ENCODE assay signal across 10 mouse cellular contexts in genomic region chrX:166727823-166728621, GRCm38 (mm10).
DNase-seq lines count a peak whose midpoint lies in the region; ATAC-seq and TF ChIP-seq lines count a peak whose summit lies in the region.
"Had no signal": no experiment of that assay in that cellular context is flagged by ENCODE, and none has a peak within 500 bp of the region (broad histone marks: within the 10 kb centered on the region; RNA-seq: fewer than 3 reads in every experiment).

No protein-coding gene starts in this region.

- no peak overlapping the region for H3K4me3 ChIP-seq in neural tube, embryonic 15.5 days (replicated peaks)
- H3K4me3 ChIP-seq in embryonic facial prominence, embryonic 12.5 days: no peak overlapping the region
- H3K4me3 ChIP-seq in hindbrain, postnatal 0 days (ENCODE audit: low read length): no peak overlapping the region
- no peak overlapping the region for H3K4me3 ChIP-seq in intestine, embryonic 16.5 days (ENCODE audit: low read length)
- H3K4me3 ChIP-seq: heart, embryonic 15.5 days; liver, embryonic 13.5 days had no signal

- peak; percentile 16 for DNase-seq in neural tube, embryonic 10.5 days (ENCODE audit: extremely low spot score, low spot score)
- peak; percentile 46 for DNase-seq in hindbrain, postnatal 0 days (ENCODE audit: low spot score)
- DNase-seq in retina, postnatal 1 day: peak; percentile 19
- DNase-seq in layer of hippocampus, postnatal 25 days (ENCODE audit: extremely low spot score in 1 of 2, low spot score in 1 of 2): no peak
- no peak for DNase-seq in lung, postnatal 36 days
- DNase-seq: liver, embryonic 13.5 days had no signal

- no peak overlapping the region for H3K9ac ChIP-seq in neural tube, embryonic 15.5 days (replicated peaks)
- no peak overlapping the region for H3K9ac ChIP-seq in embryonic facial prominence, embryonic 12.5 days
- H3K9ac ChIP-seq in hindbrain, postnatal 0 days (replicated peaks; ENCODE audit: low read length): no peak overlapping the region
- no peak overlapping the region for H3K9ac ChIP-seq in intestine, embryonic 16.5 days (ENCODE audit: low read depth, low read length)
- H3K9ac ChIP-seq: heart, embryonic 15.5 days; liver, embryonic 13.5 days had no signal

- no peak overlapping the region for H3K4me2 ChIP-seq in neural tube, embryonic 15.5 days
- H3K4me2 ChIP-seq in embryonic facial prominence, embryonic 12.5 days (replicated peaks): no peak overlapping the region
- H3K4me2 ChIP-seq in hindbrain, postnatal 0 days (ENCODE audit: low read depth, low read length): no peak overlapping the region
- H3K4me2 ChIP-seq in intestine, embryonic 16.5 days (ENCODE audit: low read depth, low read length): no peak overlapping the region
- H3K4me2 ChIP-seq: heart, embryonic 15.5 days; liver, embryonic 13.5 days had no signal

- H3K4me1 ChIP-seq in neural tube, embryonic 15.5 days: no peaks in the 10 kb centered on the region
- H3K4me1 ChIP-seq in embryonic facial prominence, embryonic 12.5 days: 0 out of 2 replicates have a peak, but pooled peaks cover 3% of the 10 kb centered on the region
- no peaks in the 10 kb centered on the region for H3K4me1 ChIP-seq in hindbrain, postnatal 0 days (ENCODE audit: insufficient read depth, low read length)
- no peaks in the 10 kb centered on the region for H3K4me1 ChIP-seq in intestine, embryonic 16.5 days (ENCODE audit: control insufficient read depth, insufficient read depth, low read length)
- H3K4me1 ChIP-seq: heart, embryonic 15.5 days; liver, embryonic 13.5 days had no signal

- no peak; the same call in 1 of the 2 replicates for ATAC-seq in neural tube, embryonic 15.5 days (ENCODE audit: low FRiP score)
- ATAC-seq in embryonic facial prominence, embryonic 12.5 days (ENCODE audit: insufficient number of reproducible peaks, insufficient read depth, low FRiP score, low TSS enrichment): peak; percentile 67; the same call in 1 of the 2 replicates
- ATAC-seq in hindbrain, postnatal 0 days: peak; percentile 45; the same call in 1 of the 2 replicates
- ATAC-seq in intestine, embryonic 16.5 days: no peak

- peaks cover 14% of the 10 kb centered on the region for H3K27me3 ChIP-seq in neural tube, embryonic 15.5 days (replicated peaks)
- H3K27me3 ChIP-seq in embryonic facial prominence, embryonic 12.5 days: no peaks in the 10 kb centered on the region
- no peaks in the 10 kb centered on the region for H3K27me3 ChIP-seq in hindbrain, postnatal 0 days (ENCODE audit: insufficient read depth, low read length)
- H3K27me3 ChIP-seq in intestine, embryonic 16.5 days (replicated peaks; ENCODE audit: control insufficient read depth, insufficient read depth, low read length): no peaks in the 10 kb centered on the region; the same call in none of the 2 replicates
- H3K27me3 ChIP-seq: heart, embryonic 15.5 days; liver, embryonic 13.5 days had no signal

- no peaks in the 10 kb centered on the region for H3K9me3 ChIP-seq in neural tube, embryonic 15.5 days (replicated peaks)
- no peaks in the 10 kb centered on the region for H3K9me3 ChIP-seq in embryonic facial prominence, embryonic 12.5 days
- no peaks in the 10 kb centered on the region for H3K9me3 ChIP-seq in hindbrain, postnatal 0 days (ENCODE audit: low read length)
- H3K9me3 ChIP-seq in intestine, embryonic 16.5 days (ENCODE audit: control insufficient read depth, low read length): no peaks in the 10 kb centered on the region
- H3K9me3 ChIP-seq: heart, embryonic 15.5 days; liver, embryonic 13.5 days had no signal

- no peaks in the 10 kb centered on the region for H3K36me3 ChIP-seq in neural tube, embryonic 15.5 days
- no peaks in the 10 kb centered on the region for H3K36me3 ChIP-seq in embryonic facial prominence, embryonic 12.5 days
- no peaks in the 10 kb centered on the region for H3K36me3 ChIP-seq in hindbrain, postnatal 0 days (ENCODE audit: insufficient read depth, low read length)
- H3K36me3 ChIP-seq in intestine, embryonic 16.5 days (ENCODE audit: control insufficient read depth, insufficient read depth, low read length): no peaks in the 10 kb centered on the region
- H3K36me3 ChIP-seq: heart, embryonic 15.5 days; liver, embryonic 13.5 days had no signal

- no peak for TF ChIP-seq CTCF in hindbrain, postnatal 0 days (IDR thresholded peaks at IDR 0.05; ENCODE audit: low read depth)

- H3K27ac ChIP-seq in neural tube, embryonic 15.5 days (replicated peaks): no peak overlapping the region
- no peak overlapping the region for H3K27ac ChIP-seq in embryonic facial prominence, embryonic 12.5 days
- H3K27ac ChIP-seq in hindbrain, postnatal 0 days: no peak overlapping the region
- H3K27ac ChIP-seq in intestine, embryonic 16.5 days (ENCODE audit: low read length): no peak overlapping the region
- H3K27ac ChIP-seq: heart, embryonic 15.5 days; liver, embryonic 13.5 days had no signal

- 31% methylated on average over 7 of the region's 7 CpGs for WGBS in neural tube, embryonic 15.5 days
- WGBS in embryonic facial prominence, embryonic 12.5 days: 29% methylated on average over 7 of the region's 7 CpGs
- WGBS in hindbrain, postnatal 0 days: 50% methylated on average over 7 of the region's 7 CpGs
- WGBS in intestine, embryonic 16.5 days: 57% methylated on average over 7 of the region's 7 CpGs

Comparison
In these comparisons a context has a peak if more than half of its experiments do, and no peak if none do; other contexts are left out.
1. DNase-seq: peak in neural tube, embryonic 10.5 days (single experiment), hindbrain, postnatal 0 days (single experiment) and retina, postnatal 1 day (single experiment); none in layer of hippocampus, postnatal 25 days (0 of 2) and lung, postnatal 36 days (single experiment).
2. ATAC-seq: peak in embryonic facial prominence, embryonic 12.5 days (single experiment) and hindbrain, postnatal 0 days (single experiment); none in neural tube, embryonic 15.5 days (single experiment) and intestine, embryonic 16.5 days (single experiment).